Mouse (Mus musculus): ENCODE data around the gene Pheta1. TPM values are rescaled to one million over a fixed set of nuclear protein-coding genes. Genes with fewer than 3 reads are reported as not detected.
"Not testable (repeated sequence)": the region's sequence is repeated elsewhere in the genome, so short reads cannot be mapped to it uniquely, and the experiment has no call there.

Gene Pheta1
- polyA plus RNA-seq, 1 experiment = 9.9 TPM

DNA sequence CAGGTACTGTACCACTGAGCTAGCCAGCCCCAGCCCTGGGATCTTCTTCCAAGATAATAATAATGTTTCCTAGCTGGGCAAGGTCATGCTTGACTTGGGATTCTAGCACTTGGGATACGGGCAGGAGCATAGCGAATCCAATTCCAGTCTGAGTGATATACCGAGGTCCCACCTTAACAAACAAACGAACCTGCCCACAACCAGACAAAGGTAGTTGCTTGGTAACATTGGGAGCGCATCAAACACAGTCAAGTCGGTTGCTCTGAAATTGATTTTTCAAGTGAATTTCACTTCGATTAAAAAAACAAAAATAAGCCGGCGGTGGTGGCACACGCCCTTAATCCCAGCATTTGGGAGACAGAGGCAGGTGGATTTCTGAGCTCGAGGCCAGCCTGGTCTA, 2.5 kb upstream of the Pheta1 start:
- peaks cover 44% of the 10 kb centered on the region for H3K4me1 ChIP-seq (ENCODE audit: control insufficient read depth, insufficient read depth, low read length)
- no peaks in the 10 kb centered on the region for H3K27me3 ChIP-seq (ENCODE audit: control insufficient read depth, insufficient read depth, low read length)
- H3K4me3 ChIP-seq (ENCODE audit: control insufficient read depth, low read depth, low read length) = no peak overlapping the region
- no peak for TF ChIP-seq CTCF (IDR thresholded peaks at IDR 0.05; ENCODE audit: control insufficient read depth, insufficient read depth, insufficient replicate concordance, low read depth, low read length)
- no peak for TF ChIP-seq POLR2A (IDR thresholded peaks at IDR 0.05; ENCODE audit: control insufficient read depth, low read depth, low read length)
- no peak overlapping the region for H3K27ac ChIP-seq (ENCODE audit: control insufficient read depth, insufficient read depth, low read depth, low read length)
- H3K36me3 ChIP-seq (ENCODE audit: control insufficient read depth, insufficient read depth, low read length) = no peaks in the 10 kb centered on the region

DNA sequence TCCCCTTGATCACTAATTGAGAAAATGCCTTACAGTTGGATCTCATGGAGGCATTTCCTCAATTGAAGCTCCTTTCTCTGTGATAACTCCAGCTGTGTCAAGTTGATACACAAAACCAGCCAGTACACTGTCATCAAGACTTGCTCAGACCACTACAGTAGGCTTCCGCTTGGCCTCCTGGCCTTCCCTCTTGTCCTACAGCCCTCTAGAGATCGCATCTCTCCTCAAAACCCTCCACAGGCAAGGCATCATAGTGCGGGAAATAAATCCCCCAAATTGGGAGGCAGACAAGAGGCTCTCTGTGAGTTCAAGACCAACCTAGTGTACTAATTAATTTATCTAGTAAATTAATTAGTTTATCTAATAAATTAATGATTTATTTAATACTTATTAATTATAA, 1.5 kb upstream of the Pheta1 start:
- not testable (repeated sequence) for H3K36me3 ChIP-seq (ENCODE audit: control insufficient read depth, insufficient read depth, low read length); H3K27me3 ChIP-seq (ENCODE audit: control insufficient read depth, insufficient read depth, low read length); H3K4me3 ChIP-seq (ENCODE audit: control insufficient read depth, low read depth, low read length); H3K27ac ChIP-seq (ENCODE audit: control insufficient read depth, insufficient read depth, low read depth, low read length)
- H3K4me1 ChIP-seq (ENCODE audit: control insufficient read depth, insufficient read depth, low read length) = peaks cover 39% of the 10 kb centered on the region

DNA sequence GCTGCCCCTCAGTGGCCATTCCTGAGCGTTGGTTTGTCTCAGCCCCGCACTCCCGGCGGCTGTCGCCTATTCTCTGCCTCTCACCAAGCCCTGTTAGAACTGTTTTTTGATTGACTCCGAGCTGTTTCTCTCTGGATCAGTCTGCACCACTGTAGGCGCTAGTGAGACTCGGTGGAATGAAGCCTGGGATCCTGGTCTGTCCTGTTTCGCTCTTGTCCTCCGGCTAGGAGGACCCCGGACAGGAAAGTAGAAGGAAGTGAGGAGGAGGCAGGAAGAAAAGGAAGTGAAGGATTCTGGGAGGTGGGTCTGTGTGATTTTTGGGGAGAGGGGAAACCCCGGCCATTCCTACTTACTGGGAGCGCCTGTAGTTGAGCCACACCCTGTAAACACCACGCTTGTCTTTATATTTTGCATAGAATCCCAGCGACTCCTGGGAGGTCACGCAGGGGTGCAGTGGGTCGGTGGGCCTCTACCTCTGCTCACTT, 707 bp upstream of the Pheta1 start:
- no peak for TF ChIP-seq POLR2A (IDR thresholded peaks at IDR 0.05; ENCODE audit: control insufficient read depth, low read depth, low read length)
- TF ChIP-seq CTCF (IDR thresholded peaks at IDR 0.05; ENCODE audit: control insufficient read depth, insufficient read depth, insufficient replicate concordance, low read depth, low read length) = no peak
- H3K4me3 ChIP-seq (ENCODE audit: control insufficient read depth, low read depth, low read length) = peak overlapping the region; percentile 99
- no peaks in the 10 kb centered on the region for H3K36me3 ChIP-seq (ENCODE audit: control insufficient read depth, insufficient read depth, low read length)
- H3K4me1 ChIP-seq (ENCODE audit: control insufficient read depth, insufficient read depth, low read length) = peaks cover 33% of the 10 kb centered on the region
- no peaks in the 10 kb centered on the region for H3K27me3 ChIP-seq (ENCODE audit: control insufficient read depth, insufficient read depth, low read length)
- peak overlapping the region; percentile 15 for H3K27ac ChIP-seq (ENCODE audit: control insufficient read depth, insufficient read depth, low read depth, low read length)

- TF ChIP-seq CTCF (IDR thresholded peaks at IDR 0.05; ENCODE audit: control insufficient read depth, insufficient read depth, insufficient replicate concordance, low read depth, low read length) (no peak), POLR2A (IDR thresholded peaks at IDR 0.05; ENCODE audit: control insufficient read depth, low read depth, low read length) (no peak)
- Histone ChIP-seq H3K4me1 (ENCODE audit: control insufficient read depth, insufficient read depth, low read length) (peaks cover 28% of the 10 kb centered on the region), H3K27ac (ENCODE audit: control insufficient read depth, insufficient read depth, low read depth, low read length) (no peak overlapping the region), H3K4me3 (ENCODE audit: control insufficient read depth, low read depth, low read length) (peak overlapping the region; percentile 99), H3K36me3 (ENCODE audit: control insufficient read depth, insufficient read depth, low read length) (no peaks in the 10 kb centered on the region), H3K27me3 (ENCODE audit: control insufficient read depth, insufficient read depth, low read length) (no peaks in the 10 kb centered on the region)
Measured at GRCm38 (mm10) chr5:121849478-121850349, 930 bp downstream of the Pheta1 start.

- Histone ChIP-seq H3K4me1 (ENCODE audit: control insufficient read depth, insufficient read depth, low read length) (peaks cover 12% of the 10 kb centered on the region), H3K36me3 (ENCODE audit: control insufficient read depth, insufficient read depth, low read length) (no peaks in the 10 kb centered on the region), H3K4me3 (ENCODE audit: control insufficient read depth, low read depth, low read length) (no peak overlapping the region), H3K27ac (ENCODE audit: control insufficient read depth, insufficient read depth, low read depth, low read length) (no peak overlapping the region), H3K27me3 (ENCODE audit: control insufficient read depth, insufficient read depth, low read length) (no peaks in the 10 kb centered on the region)
- no peak for TF ChIP-seq CTCF (IDR thresholded peaks at IDR 0.05; ENCODE audit: control insufficient read depth, insufficient read depth, insufficient replicate concordance, low read depth, low read length)
- TF ChIP-seq POLR2A (IDR thresholded peaks at IDR 0.05; ENCODE audit: control insufficient read depth, low read depth, low read length) = no peak
Measured at GRCm38 (mm10) chr5:121853368-121854051, 4.7 kb downstream of the Pheta1 start.

DNA sequence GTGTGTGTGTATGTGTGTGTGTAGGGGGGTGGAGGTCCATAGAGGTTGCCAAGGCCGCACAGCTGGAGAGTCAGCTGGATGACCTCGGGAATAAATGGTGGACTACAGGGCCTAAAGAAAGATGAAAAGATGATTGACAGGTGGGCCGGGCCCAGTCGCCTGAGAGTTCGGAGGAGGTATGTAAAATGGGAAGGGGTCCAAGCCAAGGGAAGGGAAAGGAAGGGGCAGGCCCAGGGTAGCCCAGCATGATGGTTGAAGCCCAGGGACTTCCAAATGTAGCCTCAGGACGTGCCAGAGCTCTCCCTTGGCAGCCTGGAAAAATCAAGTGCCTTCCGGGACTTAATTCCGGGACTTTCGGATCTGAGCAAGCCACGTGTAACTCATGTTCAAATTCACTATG, 6.0 kb downstream of the Pheta1 start:
- no peak for TF ChIP-seq CTCF (IDR thresholded peaks at IDR 0.05; ENCODE audit: control insufficient read depth, insufficient read depth, insufficient replicate concordance, low read depth, low read length)
- no peak for TF ChIP-seq POLR2A (IDR thresholded peaks at IDR 0.05; ENCODE audit: control insufficient read depth, low read depth, low read length)
- Histone ChIP-seq H3K27me3 (ENCODE audit: control insufficient read depth, insufficient read depth, low read length) (no peaks in the 10 kb centered on the region), H3K4me3 (ENCODE audit: control insufficient read depth, low read depth, low read length) (no peak overlapping the region), H3K36me3 (ENCODE audit: control insufficient read depth, insufficient read depth, low read length) (no peaks in the 10 kb centered on the region), H3K27ac (ENCODE audit: control insufficient read depth, insufficient read depth, low read depth, low read length) (no peak overlapping the region), H3K4me1 (ENCODE audit: control insufficient read depth, insufficient read depth, low read length) (peaks cover 13% of the 10 kb centered on the region)

- Histone ChIP-seq H3K27me3 (ENCODE audit: control insufficient read depth, insufficient read depth, low read length) (no peaks in the 10 kb centered on the region), H3K27ac (ENCODE audit: control insufficient read depth, insufficient read depth, low read depth, low read length) (no peak overlapping the region), H3K4me3 (ENCODE audit: control insufficient read depth, low read depth, low read length) (no peak overlapping the region), H3K36me3 (ENCODE audit: control insufficient read depth, insufficient read depth, low read length) (no peaks in the 10 kb centered on the region), H3K4me1 (ENCODE audit: control insufficient read depth, insufficient read depth, low read length) (peaks cover 5% of the 10 kb centered on the region)
- TF ChIP-seq CTCF (IDR thresholded peaks at IDR 0.05; ENCODE audit: control insufficient read depth, insufficient read depth, insufficient replicate concordance, low read depth, low read length) (no peak), POLR2A (IDR thresholded peaks at IDR 0.05; ENCODE audit: control insufficient read depth, low read depth, low read length) (no peak)
Measured at GRCm38 (mm10) chr5:121856740-121857139, 8.0 kb downstream of the Pheta1 start.
